Mouse (Mus musculus) liver, embryonic 15.5 days (tissue): Measurements from ENCODE around the gene Ttc16. TPM values are rescaled to one million over a fixed set of nuclear protein-coding genes. Genes with fewer than 3 reads are reported as not detected.

Source experiments
- ATAC-seq: fragments of 200-750 bp; cut with Nextera tagmentation; 2 replicates; pipeline ENCODE4 v1.8.0; 2017; ENCODE audit warnings: moderate number of reproducible peaks, mild to moderate bottlenecking, moderate library complexity; ENCODE audit not compliant: insufficient read depth
- H3K27ac ChIP-seq: fragments of 300-500 bp; sonication (generic); replicated peaks from 2 replicates; pipeline ENCODE4 v1.5.1; 2015; ENCODE audit warnings: mild to moderate bottlenecking, inconsistent platforms
- H3K27me3 ChIP-seq: fragments of 300-500 bp; sonication (generic); 2 replicates; pipeline ENCODE4 v1.6.1; 2015; ENCODE audit warnings: mild to moderate bottlenecking, inconsistent platforms
- H3K36me3 ChIP-seq: fragments of 300-500 bp; sonication (generic); replicated peaks from 2 replicates; pipeline ENCODE4 v1.6.1; 2015; ENCODE audit warnings: moderate library complexity, mild to moderate bottlenecking, inconsistent platforms
- H3K4me1 ChIP-seq: fragments of 300-500 bp; sonication (generic); replicated peaks from 2 replicates; pipeline ENCODE4 v1.6.1; 2015; ENCODE audit warnings: inconsistent platforms
- H3K4me2 ChIP-seq: fragments of 300-500 bp; sonication (generic); 2 replicates; pipeline ENCODE4 v1.6.1; 2015; ENCODE audit warnings: moderate library complexity, mild to moderate bottlenecking, inconsistent platforms
- H3K4me3 ChIP-seq: fragments of 300-500 bp; sonication (generic); replicated peaks from 2 replicates; pipeline ENCODE4 v1.5.1; 2015; ENCODE audit warnings: mild to moderate bottlenecking, inconsistent platforms
- H3K9ac ChIP-seq: fragments of 300-500 bp; sonication (generic); 2 replicates; pipeline ENCODE4 v1.6.1; 2015; ENCODE audit warnings: moderate library complexity, mild to moderate bottlenecking, inconsistent platforms
- H3K9me3 ChIP-seq: fragments of 300-500 bp; sonication (generic); replicated peaks from 2 replicates; pipeline ENCODE4 v1.6.1; 2016; ENCODE audit warnings: inconsistent platforms
- WGBS: fragments of 180-500 bp; shearing (Covaris S2); methylation state at CpG from one replicate; pipeline ENCODE4 v1.1.7; 2015; ENCODE audit warnings: mixed read lengths; ENCODE audit not compliant: insufficient replicate concordance; 5-methylcytosine and 5-hydroxymethylcytosine counted together
- polyA plus RNA-seq: library from polyadenylated mRNA; unstranded; fragments of >200 nt; fragmentation: Nextera tagmentation; extraction: Ambion mirVana; gene quantifications from 2 replicates; pipeline ENCODE4 v1.2.1, GENCODE M21; 2015

The Ttc16 gene
- polyA plus RNA-seq, 1 experiment from 2014 or later = not detected

DNA sequence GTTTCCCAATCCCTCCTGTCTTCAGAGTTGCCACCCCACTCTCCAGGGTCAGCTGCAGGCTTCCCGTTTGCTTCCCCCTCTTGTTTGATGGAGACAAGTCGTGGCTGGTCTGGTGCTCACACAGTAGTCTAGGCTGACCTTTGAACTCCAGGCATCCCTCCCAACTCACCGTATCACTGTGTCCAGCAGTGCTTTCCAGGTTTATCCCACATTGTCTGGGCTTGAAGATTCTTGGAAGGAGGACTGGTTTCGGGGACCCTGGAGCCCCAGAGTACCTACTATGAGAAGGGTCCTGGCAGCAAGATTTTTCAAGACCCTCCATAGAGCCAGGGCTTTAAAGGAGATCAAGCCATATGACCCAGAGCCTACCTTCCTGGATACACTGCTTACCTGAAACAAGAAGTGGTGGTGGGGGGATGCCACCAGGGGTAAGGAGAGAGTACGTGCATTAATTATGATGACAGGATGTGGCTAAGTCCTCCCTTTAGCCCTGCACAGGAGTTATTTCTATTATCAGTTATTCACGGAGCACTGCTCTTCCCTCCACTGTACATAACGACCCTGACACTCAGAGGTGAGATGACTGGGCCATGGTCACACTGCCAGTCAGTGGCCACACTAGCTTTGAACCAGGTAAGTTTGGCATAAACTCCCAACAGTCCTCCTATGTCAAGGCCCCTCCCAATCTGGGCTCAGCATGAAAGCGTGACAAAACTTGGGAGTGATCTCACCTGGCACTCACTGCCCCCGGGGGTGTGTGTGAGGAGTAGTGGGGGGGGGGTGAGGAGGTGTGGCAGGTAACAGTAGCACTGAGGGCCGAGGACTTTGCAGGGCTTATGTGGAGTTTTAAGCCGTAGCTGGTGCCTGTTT is 61.1 kb downstream of the Ttc16 start:
- H3K9ac ChIP-seq = peak overlapping the region; percentile 90; the same call in 1 of the 2 replicates
- peak overlapping the region; percentile 94 for H3K27ac ChIP-seq
- H3K36me3 ChIP-seq = peaks cover 23% of the 10 kb centered on the region
- H3K4me1 ChIP-seq = peaks cover 53% of the 10 kb centered on the region
- no peak for ATAC-seq
- H3K9me3 ChIP-seq = no peaks in the 10 kb centered on the region
- H3K4me2 ChIP-seq = peak overlapping the region; percentile 94
- 24% methylated on average over 11 of the region's 11 CpGs for WGBS
- H3K4me3 ChIP-seq = peak overlapping the region; percentile 94
- H3K27me3 ChIP-seq = no peaks in the 10 kb centered on the region

DNA sequence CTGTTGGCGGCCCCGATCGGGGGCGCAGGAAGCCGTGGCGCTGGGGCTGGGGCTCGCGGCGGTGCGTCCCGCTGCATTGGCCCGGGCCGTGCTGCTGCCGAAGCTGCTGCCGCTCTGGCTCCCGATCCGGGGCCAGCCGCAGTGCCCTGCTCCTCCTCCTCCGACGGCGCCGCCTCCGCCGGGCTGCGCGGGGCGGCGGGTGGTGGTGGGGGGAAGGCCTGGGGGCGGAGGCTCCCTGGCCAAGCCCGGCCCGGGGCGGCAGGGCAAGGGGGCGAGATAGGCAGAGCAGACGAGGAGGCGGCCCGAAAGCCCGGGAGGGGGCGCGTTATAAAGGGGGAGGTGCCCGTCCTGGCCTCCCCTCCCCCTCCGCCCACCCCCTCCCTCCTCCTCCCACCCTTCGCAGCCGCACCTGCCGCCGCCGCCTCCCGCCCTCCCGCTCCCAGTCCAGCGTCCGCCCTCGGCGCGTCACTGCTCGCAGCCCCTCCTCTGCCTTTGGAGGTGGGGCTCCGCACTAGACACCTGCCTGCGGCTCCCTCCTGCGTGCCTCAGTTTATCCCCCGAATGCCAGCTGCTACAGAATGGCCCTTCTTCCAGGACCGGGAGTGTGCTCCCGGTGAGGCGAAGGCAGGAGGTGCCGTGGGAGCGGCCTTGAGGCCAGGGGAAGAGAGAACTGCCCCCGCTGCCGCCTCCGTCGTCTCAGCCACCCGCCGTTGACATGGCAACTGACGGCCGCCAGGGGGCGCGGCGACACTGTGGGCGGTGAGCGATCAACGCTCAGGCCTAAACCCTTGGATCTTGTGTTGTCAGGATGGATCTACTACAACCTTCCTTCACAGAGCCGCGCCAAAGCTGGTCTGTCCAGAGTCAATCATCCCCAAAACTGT is 62.3 kb downstream of the Ttc16 start, which contains the start of gene Cdk9:
Gene Cdk9, minus strand, starts transcription at position 143 of the 884 bp plus-strand sequence.
- peaks cover 35% of the 10 kb centered on the region for H3K36me3 ChIP-seq
- peak; percentile 81 for ATAC-seq
- peaks cover 54% of the 10 kb centered on the region for H3K4me1 ChIP-seq
- H3K4me3 ChIP-seq = peak within 1 kb of the TSS; percentile 94
- no peaks in the 10 kb centered on the region for H3K27me3 ChIP-seq
- H3K27ac ChIP-seq = peak within 1 kb of the TSS; percentile 94
- no peaks in the 10 kb centered on the region for H3K9me3 ChIP-seq
- under 1% methylated on average over 61 of the region's 79 CpGs for WGBS
- H3K4me2 ChIP-seq = peak within 1 kb of the TSS; percentile 94
- H3K9ac ChIP-seq = peak within 1 kb of the TSS; percentile 90

DNA sequence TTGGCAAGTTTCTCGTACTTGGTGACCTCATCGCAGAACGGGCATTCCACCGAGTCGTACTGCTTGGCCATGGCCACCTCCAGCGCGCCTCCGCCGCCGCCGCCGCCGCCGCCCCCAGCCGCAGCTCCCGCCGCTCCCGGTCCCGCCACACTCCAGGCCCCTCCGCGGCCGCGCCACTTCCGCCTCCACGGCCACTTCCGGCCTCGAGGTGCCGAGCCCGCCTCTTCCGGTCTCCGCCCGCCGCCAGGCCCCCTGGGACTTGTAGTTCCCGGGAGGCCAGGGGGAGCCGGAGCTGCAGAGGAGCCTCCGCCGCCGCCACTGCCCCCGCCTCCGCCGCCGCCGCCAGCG is 62.9 kb downstream of the Ttc16 start:
- ATAC-seq = peak; percentile 88
- peaks cover 41% of the 10 kb centered on the region for H3K36me3 ChIP-seq
- peak overlapping the region; percentile 94 for H3K4me3 ChIP-seq
- H3K4me1 ChIP-seq = peaks cover 54% of the 10 kb centered on the region
- peak overlapping the region; percentile 94 for H3K4me2 ChIP-seq
- H3K27ac ChIP-seq = peak overlapping the region; percentile 94
- peak overlapping the region; percentile 90 for H3K9ac ChIP-seq
- WGBS = under 1% methylated on average over 44 of the region's 44 CpGs
- no peaks in the 10 kb centered on the region for H3K9me3 ChIP-seq
- H3K27me3 ChIP-seq = no peaks in the 10 kb centered on the region

- Histone ChIP-seq H3K27me3 (no peaks in the 10 kb centered on the region), H3K36me3 (peaks cover 45% of the 10 kb centered on the region), H3K9ac (peak overlapping the region; percentile 90), H3K9me3 (no peaks in the 10 kb centered on the region), H3K4me3 (peak overlapping the region; percentile 94), H3K4me1 (peaks cover 54% of the 10 kb centered on the region), H3K4me2 (peak overlapping the region; percentile 94), H3K27ac (peak overlapping the region; percentile 94)
- ATAC-seq = peak; percentile 68
- under 1% methylated on average over 41 of the region's 41 CpGs for WGBS
These were observed 63.3 kb downstream of the Ttc16 start for GRCm38 (mm10) chr2:32712108-32712551.

GRCm38 (mm10) chr2:32711301-32712056 is 64.0 kb downstream of the Ttc16 start:
- no peaks in the 10 kb centered on the region for H3K27me3 ChIP-seq
- H3K4me3 ChIP-seq = peak overlapping the region; percentile 94
- H3K27ac ChIP-seq = peak overlapping the region; percentile 94
- 20% methylated on average over 9 of the region's 9 CpGs for WGBS
- H3K9me3 ChIP-seq = no peaks in the 10 kb centered on the region
- H3K4me1 ChIP-seq = peaks cover 59% of the 10 kb centered on the region
- peak overlapping the region; percentile 90 for H3K9ac ChIP-seq
- peak overlapping the region; percentile 94 for H3K4me2 ChIP-seq
- no peak for ATAC-seq
- peaks cover 52% of the 10 kb centered on the region for H3K36me3 ChIP-seq

- H3K4me3 ChIP-seq = no peak overlapping the region; the same call in 1 of the 2 replicates
- peaks cover 62% of the 10 kb centered on the region for H3K36me3 ChIP-seq
- H3K27ac ChIP-seq = no peak overlapping the region; the same call in 1 of the 2 replicates
- no peak for ATAC-seq
- H3K4me1 ChIP-seq = peaks cover 58% of the 10 kb centered on the region
- H3K4me2 ChIP-seq = peak overlapping the region; percentile 18
- H3K9me3 ChIP-seq = no peaks in the 10 kb centered on the region
- H3K27me3 ChIP-seq = no peaks in the 10 kb centered on the region
- WGBS = 38% methylated on average over 5 of the region's 5 CpGs
- H3K9ac ChIP-seq = no peak overlapping the region
These were observed 65.0 kb downstream of the Ttc16 start for GRCm38 (mm10) chr2:32710425-32710824.

DNA sequence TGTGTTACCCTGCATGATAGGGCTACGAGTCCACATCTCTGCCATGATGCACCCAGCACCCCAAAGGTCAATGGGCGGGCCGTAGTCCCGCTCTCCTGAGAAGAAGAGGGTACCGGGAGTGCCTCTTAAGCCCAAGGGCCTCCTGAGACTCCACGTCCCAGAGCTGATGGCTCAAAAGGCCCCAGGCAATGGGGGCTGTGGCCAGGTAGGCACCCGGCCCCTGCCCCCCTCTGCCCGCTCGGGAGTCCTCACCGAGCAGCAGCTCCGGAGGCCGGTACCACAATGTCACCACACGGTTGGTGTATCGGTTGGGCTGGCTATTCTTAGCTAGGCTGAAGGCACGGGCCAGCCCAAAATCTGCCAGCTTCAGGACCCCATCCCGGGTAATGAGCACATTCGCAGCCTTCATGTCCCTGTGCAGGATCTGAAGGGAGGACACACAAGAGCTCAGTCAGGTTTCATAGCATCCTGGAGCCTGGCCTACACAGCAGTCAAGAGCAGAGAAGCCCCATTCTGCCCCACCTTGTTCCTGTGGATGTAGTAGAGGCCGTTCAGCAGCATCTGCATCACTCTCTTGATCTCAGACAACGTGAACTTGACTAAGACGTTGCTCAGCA is 65.8 kb downstream of the Ttc16 start:
- H3K36me3 ChIP-seq = peaks cover 70% of the 10 kb centered on the region

GRCm38 (mm10) chr2:32708643-32709042 is 66.8 kb downstream of the Ttc16 start:
- no peak for ATAC-seq
- H3K9me3 ChIP-seq = no peaks in the 10 kb centered on the region
- peaks cover 79% of the 10 kb centered on the region for H3K36me3 ChIP-seq
- no peaks in the 10 kb centered on the region for H3K27me3 ChIP-seq
- peaks cover 40% of the 10 kb centered on the region for H3K4me1 ChIP-seq
- H3K27ac ChIP-seq = no peak overlapping the region
- 17% methylated on average over 3 of the region's 3 CpGs for WGBS
- H3K4me2 ChIP-seq = no peak overlapping the region
- H3K4me3 ChIP-seq = no peak overlapping the region
- no peak overlapping the region for H3K9ac ChIP-seq

More for the DNA sequence above, 65.8 kb downstream of the Ttc16 start:
- Histone ChIP-seq H3K9me3 (no peaks in the 10 kb centered on the region), H3K4me2 (no peak overlapping the region), H3K4me3 (no peak overlapping the region), H3K27ac (no peak overlapping the region; the same call in 1 of the 2 replicates), H3K27me3 (no peaks in the 10 kb centered on the region), H3K9ac (no peak overlapping the region), H3K4me1 (peaks cover 50% of the 10 kb centered on the region)
- WGBS = 83% methylated on average over 20 of the region's 20 CpGs
- ATAC-seq = no peak
